Mouse (Mus musculus): ENCODE results near the gene Pbld2. TPM values are rescaled to one million over a fixed set of nuclear protein-coding genes. Genes with fewer than 3 reads are reported as not detected.

The Pbld2 gene
- total RNA-seq (2021): 1 to 10 TPM; 2.4 to 2.7 TPM

DNA sequence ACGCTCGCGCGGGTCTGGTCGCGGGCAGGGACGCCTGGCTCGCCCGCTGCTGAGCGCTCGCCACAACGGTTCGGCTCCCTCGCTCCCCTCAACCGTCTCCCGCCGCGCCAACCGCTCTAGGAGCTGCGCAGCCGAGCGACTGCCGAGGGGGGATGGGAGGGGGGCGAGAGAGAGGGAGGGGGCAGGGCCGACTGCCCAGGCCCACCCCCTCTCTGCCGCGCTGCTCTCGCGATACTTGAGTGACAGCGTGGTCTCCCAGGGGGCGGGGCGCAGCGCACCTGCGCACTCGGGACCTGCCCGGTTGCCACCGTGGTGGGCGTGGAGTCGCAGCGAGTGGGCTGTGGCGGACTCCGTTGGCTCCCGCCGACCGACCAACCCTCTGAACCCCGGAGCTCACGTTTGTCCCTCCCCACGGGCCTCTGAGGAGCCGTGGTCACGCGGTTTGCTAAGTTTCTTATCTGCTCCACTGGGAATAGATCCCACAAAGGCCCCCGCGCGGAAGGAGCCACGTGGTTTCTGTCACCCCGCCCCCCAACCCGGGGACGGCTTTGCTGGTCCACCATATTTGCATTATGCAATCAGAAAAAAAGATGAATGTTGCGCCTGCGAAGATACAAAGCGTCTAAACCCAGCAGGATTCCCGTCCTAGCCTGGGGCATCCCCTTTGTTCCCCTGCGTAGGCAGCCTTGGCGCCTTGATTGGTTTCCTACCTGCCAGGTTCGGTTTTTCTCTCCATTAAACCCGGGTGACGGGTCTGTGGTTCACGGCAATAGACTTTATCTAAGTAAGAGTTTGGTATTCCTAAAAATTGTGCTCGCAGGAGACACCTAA lies at the start of gene Pbld2, which contains the start of gene Hnrnph3:
Gene Pbld2 (plus strand): TSS at position 567 of the 831 bp plus-strand sequence.
Gene Hnrnph3 (minus strand): TSS at position 469 of the 831 bp plus-strand sequence.
- peak; percentile 99 for DNase-seq

DNA sequence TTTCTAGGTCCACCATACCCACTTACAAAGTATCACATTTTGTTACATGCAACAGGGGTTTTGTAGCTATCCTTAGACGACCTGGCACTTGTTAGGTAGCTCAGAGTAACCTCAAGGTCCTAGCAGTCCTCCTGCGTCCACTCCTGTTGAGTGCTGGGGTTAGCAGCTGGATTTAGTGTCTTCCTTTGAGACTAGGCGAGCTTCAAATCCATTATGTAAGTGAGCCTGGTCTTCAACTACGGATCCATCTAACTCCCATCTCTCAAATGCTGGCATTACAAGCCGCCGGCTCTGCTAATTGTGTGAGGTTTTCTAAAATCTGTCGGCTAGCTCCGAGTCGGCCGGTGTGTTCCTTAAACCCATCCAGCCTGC lies 44.5 kb upstream of the Pbld2 start:
- no peak for DNase-seq

DNA sequence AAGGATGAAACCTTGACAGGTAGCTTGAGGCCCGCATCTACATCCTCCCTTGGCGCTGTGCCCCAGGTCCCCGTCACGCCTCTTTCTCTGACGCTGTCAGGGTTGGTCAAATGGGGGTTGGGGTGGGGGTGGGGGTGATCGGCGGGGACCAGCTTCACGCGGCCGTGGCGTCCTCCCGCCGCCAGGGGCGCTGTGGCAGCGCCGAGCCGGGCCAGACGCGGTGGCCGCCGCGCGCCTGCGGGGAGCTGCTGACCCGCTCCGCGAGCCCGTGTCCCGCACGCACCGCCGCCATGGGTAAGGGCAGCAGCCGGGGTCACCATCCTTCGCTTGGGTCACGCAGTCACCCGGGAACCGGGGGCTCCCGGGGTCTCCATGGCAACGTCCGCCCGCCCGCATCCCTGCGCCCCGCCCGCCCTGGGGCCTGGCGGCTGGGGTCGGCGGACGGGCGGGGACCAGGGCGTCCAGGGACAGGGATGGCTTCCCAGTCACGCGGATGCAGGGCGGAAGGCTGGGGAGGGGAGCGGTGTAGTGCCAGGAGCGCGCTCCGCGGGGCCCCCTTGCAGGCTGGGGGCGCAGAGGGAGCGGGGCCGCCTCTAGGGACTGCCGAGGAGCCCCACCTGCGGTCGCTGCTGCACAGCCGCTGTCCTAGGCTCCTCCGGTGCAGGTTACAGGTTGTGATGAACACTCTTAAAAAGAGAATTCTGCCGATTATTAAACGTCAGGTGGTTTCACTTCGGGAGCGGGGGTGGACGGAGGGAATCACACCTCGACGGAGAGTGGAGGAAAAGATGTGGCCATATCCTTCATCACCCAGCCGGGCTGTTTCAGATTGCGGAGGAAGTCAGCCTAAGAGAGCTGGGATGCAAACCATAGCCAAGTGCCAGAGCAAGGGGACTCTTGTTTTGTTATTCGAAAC lies 43.8 kb upstream of the Pbld2 start, which contains the start of gene Rufy2:
Gene Rufy2 (plus strand): TSS at position 185 of the 916 bp plus-strand sequence.
- peak; percentile 89 for DNase-seq

DNA sequence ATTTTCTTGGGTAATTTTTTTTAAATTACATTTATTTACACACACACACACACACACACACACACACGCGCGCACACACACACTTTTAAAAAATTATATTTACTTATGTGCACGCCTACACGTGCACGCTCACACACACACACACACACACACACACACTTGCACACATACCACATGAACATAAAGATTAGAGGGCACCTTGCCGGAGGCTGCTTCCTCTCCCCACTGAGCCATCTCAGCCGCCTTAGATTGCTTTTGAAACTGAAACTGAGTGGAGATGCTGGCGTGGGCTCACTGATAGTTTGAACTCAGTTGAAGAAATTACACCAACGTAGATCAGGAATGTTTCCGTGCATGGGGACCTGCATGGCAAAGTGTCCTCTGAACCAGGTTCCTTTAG lies 40.0 kb upstream of the Pbld2 start:
- no peak for DNase-seq

DNA sequence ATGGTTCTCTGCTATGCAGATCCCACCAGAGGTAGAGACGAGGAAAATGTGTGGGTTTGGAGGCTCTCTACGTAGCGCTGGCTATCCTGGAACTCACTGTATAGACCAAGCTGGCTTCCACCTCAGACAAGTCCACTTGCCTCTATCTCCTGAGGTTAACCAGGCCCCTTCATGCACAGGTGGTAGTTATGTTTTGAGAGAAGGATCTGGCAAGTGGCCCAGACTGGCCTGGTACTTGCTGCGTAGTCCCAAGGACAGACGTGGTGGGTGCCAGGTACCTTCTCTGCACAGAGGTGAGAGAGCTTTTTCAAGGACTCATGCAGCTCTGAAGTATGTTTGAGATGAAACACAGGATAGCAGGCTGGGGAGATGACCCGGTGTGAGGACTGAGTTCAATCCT lies 39.6 kb upstream of the Pbld2 start:
- peak; percentile 70 for DNase-seq

DNA sequence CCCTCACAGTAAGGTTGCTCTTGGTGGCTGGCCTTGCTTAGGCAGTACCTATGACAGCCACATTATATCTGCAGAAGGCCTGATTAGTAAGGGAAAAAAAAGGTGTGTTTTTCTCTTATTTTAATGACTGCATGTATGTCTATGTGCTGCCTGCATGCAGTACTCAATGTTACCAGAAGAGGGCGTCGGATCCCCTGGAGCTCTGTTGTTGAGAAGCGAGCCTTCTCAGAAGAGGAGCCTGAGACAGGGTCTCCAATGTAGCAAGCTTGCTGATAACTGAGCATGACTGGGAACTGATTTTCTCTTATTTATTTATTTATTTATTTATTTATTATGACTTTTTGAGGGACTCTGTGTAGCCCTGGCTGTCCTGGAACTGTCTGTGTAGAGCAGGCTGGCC lies 36.8 kb upstream of the Pbld2 start:
- peak; percentile 40 for DNase-seq

DNA sequence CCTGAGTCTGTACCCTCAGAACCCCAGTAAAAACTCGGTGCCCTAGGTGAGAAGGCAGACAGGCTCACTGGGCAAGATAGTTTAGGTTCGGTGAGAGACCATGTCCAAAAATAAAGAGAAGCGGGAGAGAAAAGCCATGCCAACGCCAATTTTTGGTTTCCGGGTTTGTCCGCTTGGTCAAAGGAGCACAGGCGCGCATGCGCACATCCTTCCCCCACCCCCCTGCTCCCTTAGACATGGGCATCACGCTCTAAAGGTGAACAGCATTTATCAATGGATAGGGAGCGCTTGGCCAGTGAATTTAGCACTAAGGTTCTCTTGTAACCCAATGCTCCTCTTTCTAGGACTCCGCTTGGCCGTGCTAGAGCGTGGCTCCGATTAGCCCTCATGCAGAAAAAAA lies 33.5 kb upstream of the Pbld2 start:
- DNase-seq: no peak

DNA sequence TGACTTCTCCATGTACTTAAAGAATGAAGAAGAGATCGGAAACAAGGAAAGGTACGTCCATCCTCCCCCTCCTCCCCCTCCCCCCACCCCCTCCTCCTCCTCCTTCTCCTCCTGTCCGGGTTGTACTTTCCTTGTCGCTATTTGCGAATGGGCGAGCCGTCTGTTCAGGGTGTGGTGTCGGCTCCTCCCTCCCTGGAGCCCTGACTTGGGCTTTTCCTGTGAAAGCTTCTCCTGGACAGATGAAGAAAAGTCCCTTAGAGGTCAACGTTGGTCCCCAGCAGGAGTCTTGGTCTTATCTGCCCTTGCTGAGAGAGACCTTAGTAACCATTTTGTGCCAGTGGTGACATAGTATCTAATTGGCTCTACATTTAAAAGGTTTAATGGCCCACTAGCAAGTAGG lies 30.1 kb upstream of the Pbld2 start:
- no peak for DNase-seq

DNA sequence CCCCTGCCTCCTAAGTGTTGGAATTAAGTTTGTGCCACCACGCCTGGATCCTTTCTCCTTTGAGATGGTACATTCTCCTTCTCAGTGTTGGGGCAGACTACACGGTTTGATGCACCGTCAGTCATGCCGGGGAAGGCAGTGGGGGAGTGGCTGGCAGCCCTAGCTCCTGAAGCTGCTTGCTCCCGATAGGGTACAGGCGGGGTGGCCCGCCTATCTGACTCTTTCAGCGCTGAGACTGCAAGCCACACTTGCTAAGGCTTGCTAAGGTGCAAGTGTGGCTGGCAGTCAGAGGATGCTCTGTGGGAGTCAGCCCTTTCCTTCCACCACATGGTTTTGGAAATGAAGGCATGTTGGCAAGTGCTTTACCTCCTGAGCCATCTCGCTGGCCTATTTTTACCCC lies 23.5 kb upstream of the Pbld2 start:
- DNase-seq: no peak

DNA sequence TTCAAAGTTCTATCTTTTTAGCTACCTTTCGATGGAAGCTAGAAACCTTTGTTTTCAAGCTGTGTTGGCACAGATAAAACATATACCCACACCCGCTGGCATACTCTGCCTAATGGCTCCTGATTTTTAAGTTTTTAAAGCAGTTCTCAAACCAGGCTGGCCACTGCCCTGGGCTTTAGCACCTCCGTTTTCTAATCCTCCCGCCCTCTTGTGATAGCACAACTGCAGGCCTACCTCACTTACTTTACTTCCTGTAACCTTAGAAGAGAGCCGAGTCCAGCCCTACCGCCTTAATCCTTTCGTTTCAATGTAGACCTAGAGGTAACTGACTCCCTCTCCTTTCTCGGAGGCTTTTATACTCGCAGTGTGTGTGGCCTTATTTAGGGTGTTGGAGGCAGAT lies 20.9 kb upstream of the Pbld2 start:
- no peak for DNase-seq

DNA sequence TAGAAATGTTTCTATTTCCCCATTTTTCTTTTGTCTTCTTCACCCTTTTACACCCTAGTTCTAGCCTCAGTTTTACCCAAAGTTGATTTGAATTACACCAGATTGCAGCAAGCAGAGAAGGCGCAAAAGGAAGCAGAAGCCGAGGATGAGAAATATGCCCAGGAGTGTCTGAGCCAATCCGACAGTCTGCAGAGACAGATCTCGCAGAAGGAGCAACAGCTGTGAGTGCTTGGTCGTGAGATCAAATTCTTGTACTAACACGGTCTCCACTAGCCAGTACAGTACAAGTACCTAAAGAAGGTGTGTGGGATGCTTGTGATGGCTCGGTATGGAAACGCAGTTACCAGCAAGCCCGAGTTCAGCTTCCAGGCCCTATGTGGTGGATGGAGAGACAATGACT lies 19.6 kb upstream of the Pbld2 start:
- DNase-seq: no peak

DNA sequence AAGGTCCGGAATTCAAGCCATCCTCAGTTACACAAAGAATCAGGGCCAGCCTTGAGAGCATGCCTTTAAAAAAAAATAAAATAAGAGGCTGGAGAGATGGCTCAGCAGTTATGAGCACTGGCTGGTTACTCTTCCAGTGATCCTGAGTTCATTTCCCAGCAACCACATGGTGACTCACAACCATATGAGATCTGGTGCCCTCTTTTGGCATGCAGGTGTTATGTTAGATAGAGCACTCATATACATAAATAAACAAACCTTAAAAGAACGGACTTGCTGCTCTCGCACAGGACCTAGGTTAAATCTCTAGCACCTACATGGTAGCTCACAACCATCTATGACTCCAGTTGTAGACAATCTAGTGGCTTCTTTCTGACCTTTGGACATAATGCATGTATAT lies 15.9 kb upstream of the Pbld2 start:
- no peak for DNase-seq

DNA sequence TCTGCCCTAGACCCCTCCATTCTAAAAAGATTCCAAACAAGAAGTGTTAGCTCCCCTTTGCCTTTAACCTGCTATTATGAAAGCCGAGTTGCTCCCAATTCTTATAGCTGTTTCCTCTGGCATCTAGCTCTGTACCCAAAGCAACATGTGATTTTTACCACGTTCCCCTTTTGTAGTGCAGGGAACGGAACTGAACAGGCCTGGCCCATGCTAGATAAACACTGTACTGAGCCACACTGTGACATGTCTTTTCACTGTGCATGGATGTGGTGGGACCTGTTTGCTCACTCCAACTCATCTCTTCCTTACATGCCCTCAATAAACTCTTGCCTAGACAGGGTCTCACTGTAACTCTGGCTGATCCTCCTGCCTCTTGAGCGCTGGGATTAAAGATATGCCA lies 13.8 kb upstream of the Pbld2 start:
- DNase-seq: no peak

DNA sequence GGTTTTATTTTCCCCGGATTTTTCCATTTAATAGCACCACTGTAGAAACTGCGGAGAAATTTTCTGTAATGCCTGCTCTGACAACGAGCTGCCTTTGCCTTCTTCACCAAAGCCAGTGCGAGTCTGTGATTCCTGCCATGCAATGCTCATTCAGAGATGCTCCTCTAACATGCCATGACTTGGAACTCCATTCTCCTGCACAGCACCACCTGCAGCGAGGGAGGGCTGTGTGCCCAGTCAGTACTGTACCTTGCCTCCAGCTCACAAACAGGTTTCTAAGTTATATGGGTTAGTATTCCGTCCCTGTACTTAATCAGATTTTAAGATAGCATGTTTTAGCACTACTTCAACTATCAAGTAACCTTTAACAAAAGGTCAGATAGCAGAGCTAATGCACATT lies 12.6 kb upstream of the Pbld2 start:
- no peak for DNase-seq

DNA sequence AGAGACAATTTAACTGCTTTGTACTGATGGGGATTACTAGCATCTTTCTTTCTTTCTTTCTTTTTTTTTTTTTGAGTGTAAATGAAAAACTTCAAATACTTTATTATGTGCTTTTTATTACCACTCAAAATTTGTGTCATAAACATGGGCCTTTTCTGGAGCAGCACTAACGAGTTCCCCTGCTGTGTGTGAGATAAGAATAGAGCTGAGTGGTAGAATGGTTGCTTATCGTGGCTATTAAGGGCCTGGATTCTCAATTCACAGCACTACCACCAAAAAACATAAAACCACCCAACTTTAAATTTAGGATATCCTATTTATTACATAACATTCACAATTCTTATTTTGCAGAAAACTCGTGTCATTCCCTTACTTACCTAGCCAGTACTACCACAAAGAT lies 10.6 kb upstream of the Pbld2 start:
- no peak for DNase-seq

DNA sequence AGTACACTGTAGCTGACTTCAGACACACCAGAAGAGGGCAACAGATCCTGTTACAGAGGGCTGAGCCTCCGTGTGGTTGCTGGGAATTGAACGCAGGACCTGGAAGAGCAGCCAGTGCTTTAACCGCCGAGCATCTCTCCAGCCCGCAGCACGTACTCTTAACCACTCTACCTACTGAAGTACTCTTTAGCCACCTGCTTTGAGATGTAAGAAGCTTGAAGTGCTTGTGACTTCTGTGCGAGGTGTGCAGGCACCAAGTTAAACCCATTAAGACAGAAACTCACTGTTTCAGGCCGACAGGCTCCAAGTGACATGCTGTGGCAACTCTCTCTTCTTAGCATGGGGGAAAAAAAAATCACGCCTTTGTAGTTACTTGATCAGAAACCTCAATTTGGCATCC lies 9.9 kb upstream of the Pbld2 start:
- no peak for DNase-seq

DNA sequence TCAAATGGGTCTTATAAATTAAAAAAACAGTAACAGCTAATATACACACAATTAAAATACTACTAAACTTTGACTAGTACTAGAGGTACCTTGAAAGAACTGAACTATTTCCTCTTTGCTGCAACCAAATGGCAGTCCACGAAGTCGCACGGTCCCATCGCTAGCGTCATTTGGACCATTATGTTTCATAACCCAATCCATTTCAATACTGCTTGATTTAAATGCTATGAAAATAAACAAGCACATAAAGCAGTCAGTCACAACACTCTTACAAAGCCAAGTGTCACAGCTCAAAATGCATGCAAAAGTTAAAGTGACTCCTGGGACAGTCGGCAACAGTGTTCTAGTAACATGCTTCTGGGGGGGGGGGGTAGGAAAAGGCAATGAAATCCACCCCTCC lies 4.8 kb upstream of the Pbld2 start:
- DNase-seq: no peak

DNA sequence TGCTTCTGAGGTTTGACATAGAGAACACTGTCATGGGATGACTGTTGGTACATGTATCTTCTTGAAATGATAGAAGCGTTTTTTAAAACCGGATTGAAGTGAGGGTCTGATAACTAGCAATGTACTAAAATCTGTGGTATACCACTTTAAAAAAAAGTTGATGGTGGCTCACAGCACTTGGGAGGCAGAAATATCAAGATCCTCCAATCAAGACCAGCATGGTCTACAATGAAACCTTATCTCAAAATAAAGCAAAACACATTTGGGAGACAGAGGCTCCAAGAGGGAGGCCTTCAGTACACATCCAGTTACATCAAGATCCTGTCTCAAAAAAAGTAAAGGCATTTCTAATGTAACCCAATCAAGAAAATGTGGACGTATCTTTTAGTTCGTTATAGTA lies 2.4 kb upstream of the Pbld2 start:
- no peak for DNase-seq

DNA sequence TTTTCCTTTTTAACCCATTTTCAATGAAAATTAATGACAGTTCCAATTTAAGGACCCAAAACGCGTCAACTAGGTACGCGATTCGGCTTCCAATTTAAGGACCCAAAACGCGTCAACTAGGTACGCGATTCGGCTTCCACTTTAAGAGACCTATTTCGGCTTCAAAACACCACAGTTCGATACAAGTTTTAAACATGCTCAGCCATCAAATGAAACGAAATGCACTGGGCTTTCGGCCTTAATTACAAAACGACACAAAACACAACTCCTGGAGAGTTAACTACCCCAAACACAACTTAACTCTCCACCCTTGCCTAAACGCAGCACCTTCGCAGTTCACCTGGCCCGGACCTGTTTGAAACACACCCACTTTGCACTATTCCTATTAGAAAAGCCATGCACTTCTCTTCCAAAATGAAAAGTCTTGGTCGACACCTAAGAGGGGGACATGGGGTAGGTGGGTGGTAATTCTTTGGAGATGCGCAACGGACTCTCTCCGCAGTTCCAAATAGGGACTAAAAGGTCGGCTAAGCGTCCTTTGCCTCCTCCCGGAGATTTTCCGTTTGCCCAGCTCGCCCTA lies 1.5 kb upstream of the Pbld2 start:
- DNase-seq: no peak

DNA sequence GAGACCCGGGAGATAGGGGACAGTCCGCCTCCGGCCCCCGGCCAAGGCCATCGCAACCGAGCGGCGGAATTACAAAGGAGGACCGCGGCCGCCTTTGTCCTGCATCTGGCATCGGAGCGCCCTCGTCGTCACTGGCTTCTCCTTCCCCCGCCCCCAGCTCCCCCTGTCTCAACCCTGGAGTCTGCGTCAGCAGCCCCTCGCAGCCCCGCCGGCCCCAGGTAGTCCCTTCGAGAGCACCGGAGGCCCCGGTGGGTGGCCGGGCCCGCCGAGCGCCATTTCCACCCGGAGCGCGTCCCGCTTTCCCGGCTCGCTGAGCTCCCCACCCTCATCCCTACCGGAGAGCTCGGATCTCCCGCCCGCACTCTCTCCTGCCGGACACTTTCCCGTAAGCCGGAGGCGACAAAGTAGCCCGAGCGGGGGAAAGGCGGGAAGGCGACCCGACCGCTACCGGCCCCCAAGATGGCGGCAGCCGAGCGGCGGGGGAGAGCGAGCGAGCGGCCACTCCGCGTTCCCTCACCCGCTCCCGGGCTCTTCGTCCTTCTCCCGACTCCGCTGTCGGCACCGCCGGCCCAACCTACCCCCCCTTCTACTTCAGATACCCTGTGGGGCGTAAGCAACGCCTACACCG lies 880 bp upstream of the Pbld2 start:
- peak; percentile 86 for DNase-seq

DNA sequence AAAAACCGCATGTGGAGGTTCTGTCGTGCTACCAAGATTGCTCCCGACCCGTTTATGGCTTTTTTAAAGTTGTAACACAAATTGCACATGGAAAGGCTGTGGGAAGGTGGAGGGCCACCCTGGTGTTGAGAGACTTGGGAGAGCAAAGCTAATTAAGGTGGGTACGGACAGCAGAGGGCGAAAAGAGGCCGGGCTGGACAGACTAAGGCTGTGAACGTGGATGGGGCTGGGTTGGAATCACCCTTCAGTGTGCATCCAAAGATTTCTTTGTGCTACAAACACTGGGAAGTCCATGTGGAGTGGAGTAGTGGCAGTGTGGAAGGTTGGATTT lies 430 bp downstream of the Pbld2 start:
- DNase-seq: peak; percentile 76

DNA sequence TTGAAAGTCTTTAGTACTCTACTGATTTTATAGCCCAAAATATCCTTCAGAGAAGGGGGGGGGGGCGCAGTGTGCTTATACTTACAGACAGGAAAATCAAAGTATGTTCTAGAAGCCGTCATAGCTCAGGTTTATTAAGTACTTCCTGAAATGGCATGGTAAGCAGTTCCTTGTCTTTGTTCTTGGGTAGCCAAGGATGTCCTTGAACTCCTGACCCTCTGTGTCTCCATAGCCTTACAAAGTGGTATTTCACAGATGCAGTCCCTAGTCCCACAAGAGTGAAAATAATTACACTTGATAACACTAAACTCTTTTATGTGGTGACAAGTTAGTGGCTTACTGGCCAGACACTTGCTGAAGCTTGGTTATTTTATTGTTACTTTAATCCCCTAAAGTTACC lies 901 bp downstream of the Pbld2 start:
- no peak for DNase-seq

DNA sequence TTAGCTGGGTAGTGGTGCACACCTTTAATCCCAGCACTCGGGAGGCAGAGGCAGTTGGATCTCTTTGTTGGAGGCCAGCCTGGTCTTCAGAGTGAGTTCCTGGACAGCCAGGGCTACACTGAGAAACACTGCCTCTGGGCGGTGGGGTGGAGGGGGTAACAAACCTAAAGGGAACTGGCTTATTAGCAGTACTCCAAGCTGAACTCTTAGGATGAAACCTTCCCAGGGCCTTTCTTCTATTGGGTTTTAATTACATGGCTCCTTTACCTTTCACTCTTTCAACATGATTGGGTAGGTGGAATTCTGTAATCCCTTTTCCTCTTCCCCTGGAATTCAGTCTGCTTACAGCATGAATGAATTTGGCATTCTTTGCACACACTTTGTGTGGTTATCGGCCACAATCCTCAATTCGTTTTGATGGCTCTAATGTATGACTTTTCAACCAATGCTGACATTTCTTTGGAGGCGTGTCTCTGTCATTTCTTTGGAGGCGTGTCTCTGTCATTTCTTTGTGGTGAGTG lies 1.4 kb downstream of the Pbld2 start:
- DNase-seq: no peak

Data from heart, postnatal 4 days (tissue).